Mouse (Mus musculus) forebrain, embryonic 10.5 days (tissue): ENCODE data around the gene H1f0. TPM values are rescaled to one million over a fixed set of nuclear protein-coding genes. Genes with fewer than 3 reads are reported as not detected.
A peak's percentile ranks its signal among the peaks of the same experiment; 100 is the strongest.

ENCODE experiments used
- DNase-seq: peaks from one replicate; pipeline ENCODE4 v3.0.0-alpha.2; 2017; ENCODE audit warnings: low spot score; ENCODE audit errors: extremely low spot score
- H3K27ac ChIP-seq: fragments of 300-500 bp; sonication (generic); 2 replicates; pipeline ENCODE4 v1.5.1; 2016; ENCODE audit warnings: mild to moderate bottlenecking
- H3K27me3 ChIP-seq: fragments of 300-500 bp; sonication (generic); 2 replicates; pipeline ENCODE4 v1.6.1; 2016; ENCODE audit warnings: mild to moderate bottlenecking; ENCODE audit not compliant: poor library complexity, severe bottlenecking
- H3K36me3 ChIP-seq: fragments of 300-500 bp; sonication (generic); replicated peaks from 2 replicates; pipeline ENCODE4 v1.6.1; 2016; ENCODE audit warnings: mild to moderate bottlenecking, moderate library complexity
- H3K4me1 ChIP-seq: fragments of 300-500 bp; sonication (generic); 2 replicates; pipeline ENCODE4 v1.6.1; 2016
- H3K4me3 ChIP-seq: fragments of 300-500 bp; sonication (generic); 2 replicates; pipeline ENCODE4 v1.5.1; 2016; ENCODE audit warnings: mild to moderate bottlenecking, moderate library complexity
- H3K9me3 ChIP-seq: fragments of 300-500 bp; sonication (generic); 2 replicates; pipeline ENCODE4 v1.6.1; 2016; ENCODE audit warnings: mild to moderate bottlenecking, moderate library complexity
- WGBS: fragments of 180-500 bp; shearing (Covaris S2); methylation state at CpG from one replicate; pipeline ENCODE4 v1.1.7; 2016; 5-methylcytosine and 5-hydroxymethylcytosine counted together
- microRNA-seq: library from miRNA; unstranded; fragments of <30 nt; microRNA quantifications from one replicate; pipeline ENCODE4, GENCODE M21; 2017
- polyA plus RNA-seq: library from polyadenylated mRNA; unstranded; fragments of >200 nt; fragmentation: Nextera tagmentation; extraction: Ambion mirVana; gene quantifications from 2 replicates; pipeline ENCODE4 v1.2.1, GENCODE M21; 2016

H1f0 gene
- polyA plus RNA-seq, 1 experiment from 2014 or later = 444 TPM

DNA sequence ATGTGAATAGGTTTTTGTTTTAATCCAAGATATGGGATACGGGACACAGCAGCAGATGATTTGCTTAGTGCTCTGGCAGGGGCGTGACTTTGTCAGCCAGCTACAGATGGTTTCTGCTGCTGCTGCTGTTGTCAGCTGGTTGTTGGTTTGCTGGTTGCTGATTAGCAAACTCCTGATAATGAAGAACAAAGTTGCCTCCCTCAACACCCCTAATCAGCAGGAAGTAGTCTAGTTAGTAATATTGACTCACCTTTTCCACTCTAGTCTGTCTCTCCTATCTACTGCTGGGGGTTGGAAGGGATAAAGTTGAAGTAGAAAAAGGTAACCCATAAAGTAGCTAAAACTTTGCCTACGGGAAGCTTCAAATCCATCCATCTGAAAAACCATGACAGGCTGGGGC lies 39.4 kb downstream of the H1f0 start:
- no peaks in the 10 kb centered on the region; the same call in 1 of the 2 replicates for H3K27me3 ChIP-seq
- H3K9me3 ChIP-seq = no peaks in the 10 kb centered on the region
- H3K4me1 ChIP-seq = peaks cover 29% of the 10 kb centered on the region
- WGBS = 85% methylated on average over 3 of the region's 3 CpGs
- H3K27ac ChIP-seq = 0 out of 2 replicates have a peak overlapping the region, but pooled peaks have one; percentile 25
- H3K36me3 ChIP-seq = no peaks in the 10 kb centered on the region
- H3K4me3 ChIP-seq = no peak overlapping the region
- no peak for DNase-seq

DNA sequence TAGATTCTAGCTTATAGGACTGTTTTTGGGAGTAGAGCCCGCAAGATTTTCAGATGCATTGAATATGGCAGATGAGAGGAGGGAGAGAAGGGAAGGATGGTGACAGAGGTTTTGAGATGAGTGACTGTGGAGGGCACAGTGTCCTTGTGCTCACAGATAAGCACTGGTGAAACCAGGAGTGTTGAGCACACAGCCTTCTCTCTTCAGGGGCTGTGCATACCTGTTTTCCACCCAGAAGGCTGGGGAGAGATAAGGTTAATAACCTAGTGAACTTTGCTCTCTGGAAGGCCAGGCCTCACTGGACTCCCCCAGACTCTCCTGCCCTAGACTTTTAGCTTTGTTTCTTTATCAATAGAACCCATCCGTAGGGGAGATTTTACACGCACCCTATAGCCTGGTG lies 40.2 kb downstream of the H1f0 start:
- no peak overlapping the region for H3K27ac ChIP-seq
- peaks cover 27% of the 10 kb centered on the region for H3K4me1 ChIP-seq
- no peaks in the 10 kb centered on the region for H3K9me3 ChIP-seq
- H3K36me3 ChIP-seq = no peaks in the 10 kb centered on the region
- no peak overlapping the region for H3K4me3 ChIP-seq
- 86% methylated on average over 3 of the region's 3 CpGs for WGBS
- no peaks in the 10 kb centered on the region; the same call in 1 of the 2 replicates for H3K27me3 ChIP-seq
- no peak for DNase-seq

GRCm38 (mm10) chr15:79071117-79072039 lies 43.1 kb downstream of the H1f0 start:
- WGBS = 74% methylated on average over 5 of the region's 5 CpGs
- Histone ChIP-seq H3K9me3 (no peaks in the 10 kb centered on the region), H3K27ac (no peak overlapping the region), H3K4me3 (no peak overlapping the region), H3K4me1 (peaks cover 34% of the 10 kb centered on the region), H3K27me3 (no peaks in the 10 kb centered on the region; the same call in 1 of the 2 replicates), H3K36me3 (peaks cover 2% of the 10 kb centered on the region)
- peak; percentile 35 for DNase-seq

DNA sequence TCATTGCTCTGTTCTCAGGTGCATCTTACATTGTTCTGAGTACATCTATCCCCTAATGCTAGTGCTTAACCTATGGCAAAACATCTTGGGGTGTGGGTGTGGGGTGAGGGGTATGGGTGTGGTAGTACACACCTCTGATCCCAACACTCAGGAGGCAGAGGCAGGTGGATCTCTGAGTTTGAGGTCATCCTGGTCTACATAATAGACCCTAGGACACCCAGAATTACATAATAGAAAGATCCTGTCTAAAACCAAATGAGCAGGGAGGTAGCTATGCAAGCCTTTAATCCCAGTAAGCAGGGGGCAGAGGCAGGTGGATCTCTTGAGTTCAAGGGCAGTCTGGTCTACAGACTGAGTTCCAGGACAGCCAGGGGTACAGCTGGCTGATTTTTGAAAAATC lies 45.5 kb downstream of the H1f0 start:
- Histone ChIP-seq H3K4me3 (no peak overlapping the region), H3K4me1 (peaks cover 28% of the 10 kb centered on the region), H3K36me3 (peaks cover 26% of the 10 kb centered on the region), H3K27me3 (no peaks in the 10 kb centered on the region; the same call in 1 of the 2 replicates), H3K27ac (no peak overlapping the region), H3K9me3 (no peaks in the 10 kb centered on the region)
- no peak for DNase-seq

- H3K4me1 ChIP-seq = peaks cover 28% of the 10 kb centered on the region
- no peak for DNase-seq
- 40% methylated on average over 10 of the region's 10 CpGs for WGBS
- H3K9me3 ChIP-seq = no peaks in the 10 kb centered on the region
- H3K4me3 ChIP-seq = peak overlapping the region; percentile 95
- peak overlapping the region; percentile 89 for H3K27ac ChIP-seq
- no peaks in the 10 kb centered on the region; the same call in 1 of the 2 replicates for H3K27me3 ChIP-seq
- peaks cover 33% of the 10 kb centered on the region for H3K36me3 ChIP-seq
Observed at GRCm38 (mm10) chr15:79074446-79074845, 46.2 kb downstream of the H1f0 start.

- peak within 1 kb of the TSS; percentile 95 for H3K4me3 ChIP-seq
- no peaks in the 10 kb centered on the region for H3K9me3 ChIP-seq
- WGBS = under 1% methylated on average over 49 of the region's 49 CpGs
- peaks cover 39% of the 10 kb centered on the region for H3K36me3 ChIP-seq
- no peaks in the 10 kb centered on the region for H3K27me3 ChIP-seq
- H3K4me1 ChIP-seq = peaks cover 28% of the 10 kb centered on the region
- H3K27ac ChIP-seq = peak within 1 kb of the TSS; percentile 89
- peak; percentile 90 for DNase-seq
Observed at GRCm38 (mm10) chr15:79074913-79075532, 46.8 kb downstream of the H1f0 start, which contains the start of gene Eif3l. Gene Eif3l, plus strand, starts transcription at chr15:79075179.

DNA sequence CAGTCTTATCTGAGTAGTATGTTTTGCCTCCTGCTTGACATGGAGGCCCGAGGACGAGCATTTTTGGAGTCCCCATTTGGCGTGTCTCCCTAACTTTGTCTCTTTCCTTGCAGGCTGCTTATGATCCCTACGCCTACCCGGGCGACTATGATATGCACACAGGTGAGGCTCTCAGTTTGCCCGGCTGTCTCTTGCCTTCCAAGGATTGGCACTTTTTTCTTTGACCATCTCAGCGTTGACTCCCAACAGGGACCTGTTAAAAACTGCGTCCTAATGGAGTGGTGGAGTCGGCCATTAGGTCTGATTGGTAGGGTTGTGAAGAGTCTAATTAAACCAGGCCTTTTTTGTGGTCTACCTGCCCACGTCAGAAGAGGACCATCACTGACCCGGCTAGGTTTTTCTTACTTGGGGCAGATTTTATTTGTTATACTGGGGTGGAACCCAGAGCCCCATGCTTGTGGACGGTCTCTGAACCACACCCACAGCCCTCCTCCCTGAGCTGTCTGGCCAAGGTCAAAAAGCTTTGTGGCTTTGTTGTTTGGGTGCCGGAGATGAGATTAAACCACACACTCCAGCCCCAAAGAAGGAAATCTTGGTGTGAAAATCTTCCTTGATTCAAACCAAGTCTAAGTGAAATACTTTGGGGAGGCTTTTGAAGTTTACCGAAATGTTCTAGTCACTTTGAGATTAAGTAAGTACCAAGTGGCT lies 47.6 kb downstream of the H1f0 start:
- WGBS = 39% methylated on average over 15 of the region's 15 CpGs
- H3K36me3 ChIP-seq = peaks cover 46% of the 10 kb centered on the region
- DNase-seq = no peak
- peak overlapping the region; percentile 95 for H3K4me3 ChIP-seq
- no peaks in the 10 kb centered on the region for H3K9me3 ChIP-seq
- H3K27ac ChIP-seq = peak overlapping the region; percentile 89
- H3K27me3 ChIP-seq = no peaks in the 10 kb centered on the region
- peaks cover 28% of the 10 kb centered on the region for H3K4me1 ChIP-seq

GRCm38 (mm10) chr15:79079567-79079966 lies 51.3 kb downstream of the H1f0 start:
- H3K36me3 ChIP-seq = peaks cover 84% of the 10 kb centered on the region
- no peak overlapping the region for H3K4me3 ChIP-seq
- H3K4me1 ChIP-seq = peaks cover 19% of the 10 kb centered on the region
- H3K27ac ChIP-seq = no peak overlapping the region
- WGBS = 96% methylated on average over 7 of the region's 7 CpGs
- no peaks in the 10 kb centered on the region for H3K27me3 ChIP-seq
- no peaks in the 10 kb centered on the region for H3K9me3 ChIP-seq
- no peak for DNase-seq

Small RNA genes within 50 kb of the gene (microRNA-seq; reads per million reads assigned to microRNA genes)
- gene Mir6956 = 1.5 reads per million

Other genes starting within 250 kb of the H1f0 start
- gene Card10, start 225.4 kb upstream of the H1f0 start, polyA plus RNA-seq = 2.4 and 2.6 TPM in 2 replicates
- gene Cdc42ep1, start 185.8 kb upstream of the H1f0 start, polyA plus RNA-seq = 12.6 and 12.7 TPM in 2 replicates
- gene Lgals2, start 172.9 kb upstream of the H1f0 start, polyA plus RNA-seq = not detected in 2 replicates
- gene Gga1, start 151.3 kb upstream of the H1f0 start, polyA plus RNA-seq = 46.8 and 52.6 TPM in 2 replicates
- gene Gm49510, start 128.8 kb upstream of the H1f0 start, polyA plus RNA-seq = 0.23 and 0.35 TPM in 2 replicates
- gene Sh3bp1, start 128.7 kb upstream of the H1f0 start, polyA plus RNA-seq = 21.0 and 21.5 TPM in 2 replicates
- 26.1 and 26.9 TPM in 2 replicates for gene Pdxp, start 114.5 kb upstream of the H1f0 start, polyA plus RNA-seq
- 200 and 217 TPM in 2 replicates for gene Lgals1, start 101.7 kb upstream of the H1f0 start, polyA plus RNA-seq
- gene Nol12, start 93.5 kb upstream of the H1f0 start, polyA plus RNA-seq = 63.6 and 69.9 TPM in 2 replicates
- 39.7 and 41.6 TPM in 2 replicates for gene Triobp, start 80.7 kb upstream of the H1f0 start, polyA plus RNA-seq
- gene Galr3, start 13.4 kb downstream of the H1f0 start, polyA plus RNA-seq = not detected in 2 replicates
- 56.0 and 60.5 TPM in 2 replicates for gene Ankrd54, start 34.4 kb downstream of the H1f0 start, polyA plus RNA-seq
- 283 and 289 TPM in 2 replicates for gene Eif3l, start 46.7 kb downstream of the H1f0 start, polyA plus RNA-seq
- gene Micall1, start 80.4 kb downstream of the H1f0 start, polyA plus RNA-seq = 5.1 and 5.5 TPM in 2 replicates
- 419 and 440 TPM in 2 replicates for gene Polr2f, start 112.6 kb downstream of the H1f0 start, polyA plus RNA-seq
- gene 1700088E04Rik, start 112.8 kb downstream of the H1f0 start, polyA plus RNA-seq = 6.9 and 8.1 TPM in 2 replicates
- gene Sox10, start 136.8 kb downstream of the H1f0 start, polyA plus RNA-seq = 1.2 and 1.3 TPM in 2 replicates
- 47.8 and 50.5 TPM in 2 replicates for gene Pick1, start 200.7 kb downstream of the H1f0 start, polyA plus RNA-seq
- 0.14 and 0.52 TPM in 2 replicates for gene Gm49486, start 200.9 kb downstream of the H1f0 start, polyA plus RNA-seq
- 0.15 TPM in 1 of 2 replicates, not detected in the other for gene Slc16a8, start 226.3 kb downstream of the H1f0 start, polyA plus RNA-seq